Mouse (Mus musculus) gastrocnemius, postnatal 14 days (tissue): Measurements from ENCODE around the gene Afap1l2. TPM values are rescaled to one million over a fixed set of nuclear protein-coding genes. Genes with fewer than 3 reads are reported as not detected.

Source experiments
- DNase-seq: peaks from one replicate; pipeline ENCODE4 v3.0.0; 2021; ENCODE audit warnings: mixed read lengths
- intact Hi-C: fragments of 180-260 bp; cut with DNase I; formaldehyde crosslinking; loops from one replicate; pipeline ENCODE4 v1.15.1; 2025; ENCODE audit warnings: low total_unique reads
- total RNA-seq, 2 experiments: library from RNA; stranded (reverse); gene quantifications; 2 replicates each; pipeline ENCODE4 v1.2.3; 2021

The Afap1l2 gene
- total RNA-seq, 2 experiments from 2014 or later, result 6.0 to 11.0 TPM

- intact Hi-C loops, result loop anchor here (10.0 kb wide), 1 partner anchor 224 kb away; no protein-coding TSS in a partner anchor
- no peak for DNase-seq
These were observed 97.5 kb downstream of the Afap1l2 start for GRCm38 (mm10) chr19:56910561-56910960.

GRCm38 (mm10) chr19:56908472-56909270, 99.4 kb downstream of the Afap1l2 start:
- DNase-seq, result peak; percentile 37
- intact Hi-C loops, result no loop called here

- no peak for DNase-seq
- intact Hi-C loops, result no loop called here
These were observed 100.2 kb downstream of the Afap1l2 start for GRCm38 (mm10) chr19:56907850-56908249.

- DNase-seq, result no peak
- intact Hi-C loops, result no loop called here
These were observed 102.6 kb downstream of the Afap1l2 start for GRCm38 (mm10) chr19:56905395-56905794.

- intact Hi-C loops, result no loop called here
- DNase-seq, result no peak
These were observed 103.9 kb downstream of the Afap1l2 start for GRCm38 (mm10) chr19:56904095-56904494.

GRCm38 (mm10) chr19:56897654-56898053, 110.4 kb downstream of the Afap1l2 start:
- no peak for DNase-seq
- intact Hi-C loops, result no loop called here

GRCm38 (mm10) chr19:56893326-56893725, 114.7 kb downstream of the Afap1l2 start:
- DNase-seq, result no peak
- intact Hi-C loops, result no loop called here

GRCm38 (mm10) chr19:56892586-56892985, 115.4 kb downstream of the Afap1l2 start:
- intact Hi-C loops, result no loop called here
- no peak for DNase-seq

GRCm38 (mm10) chr19:56891438-56891837, 116.6 kb downstream of the Afap1l2 start:
- intact Hi-C loops, result no loop called here
- DNase-seq, result no peak

- no peak for DNase-seq
- intact Hi-C loops, result no loop called here
These were observed 119.4 kb downstream of the Afap1l2 start for GRCm38 (mm10) chr19:56888654-56889053.

- intact Hi-C loops, result no loop called here
- DNase-seq, result no peak
These were observed 120.1 kb downstream of the Afap1l2 start for GRCm38 (mm10) chr19:56887879-56888278.

GRCm38 (mm10) chr19:56877364-56877763, 130.7 kb downstream of the Afap1l2 start:
- no peak for DNase-seq
- intact Hi-C loops, result no loop called here

- intact Hi-C loops, result no loop called here
- no peak for DNase-seq
These were observed 133.3 kb downstream of the Afap1l2 start for GRCm38 (mm10) chr19:56874601-56875315.

- peak; percentile 20 for DNase-seq
- intact Hi-C loops, result no loop called here
These were observed 134.0 kb downstream of the Afap1l2 start, which contains the start of gene Vwa2 for GRCm38 (mm10) chr19:56873816-56874600. Vwa2 (plus strand) TSS chr19:56874249.

- intact Hi-C loops, result no loop called here
- no peak for DNase-seq
These were observed 140.3 kb downstream of the Afap1l2 start for GRCm38 (mm10) chr19:56867701-56868100.

Other genes starting within 250 kb of the Afap1l2 start
- 10 to 100 TPM; 21.8 to 22.5 TPM for gene Ccdc186, start 186.0 kb downstream of the Afap1l2 start, total RNA-seq
- gene Tdrd1, start 182.0 kb downstream of the Afap1l2 start, total RNA-seq, result not detected
- gene Vwa2, start 134.0 kb downstream of the Afap1l2 start, total RNA-seq, result not detected